Mouse (Mus musculus) embryonic fibroblast, embryonic 13.5 days (primary cell): ENCODE data around the gene Foxi3. TPM values are rescaled to one million over a fixed set of nuclear protein-coding genes. Genes with fewer than 3 reads are reported as not detected.

Experiments used
- H3K27ac ChIP-seq: 2 replicates; pipeline ENCODE4 v1.5.1; 2012; ENCODE audit warnings: low read length, control low read depth, inconsistent platforms; ENCODE audit not compliant: insufficient read depth
- H3K4me1 ChIP-seq: 2 replicates; pipeline ENCODE4 v1.6.1; 2011; ENCODE audit warnings: low read length; ENCODE audit not compliant: control insufficient read depth, insufficient read depth
- H3K4me3 ChIP-seq: 2 replicates; pipeline ENCODE4 v1.5.1; 2011; ENCODE audit warnings: mild to moderate bottlenecking, control low read depth, low read length; ENCODE audit not compliant: insufficient read depth
- CTCF ChIP-seq: IDR thresholded peaks from 2 replicates; pipeline ENCODE4 v1.5.1; 2011; ENCODE audit warnings: mild to moderate bottlenecking, control low read depth, low read length, moderate library complexity, borderline replicate concordance; ENCODE audit not compliant: insufficient read depth
- POLR2A ChIP-seq: IDR thresholded peaks from 2 replicates; pipeline ENCODE4 v1.6.1; 2011; ENCODE audit warnings: low read depth, mild to moderate bottlenecking, control low read depth, low read length, moderate library complexity
- polyA plus RNA-seq: library from polyadenylated mRNA; stranded (reverse); fragments of >200 nt; gene quantifications from 2 replicates; pipeline ENCODE4 v1.2.4, GENCODE M21; 2011; ENCODE audit warnings: low read depth; ENCODE audit not compliant: missing spikeins, insufficient read length

Foxi3 gene
- polyA plus RNA-seq, 1 experiment = not detected

GRCm38 (mm10) chr6:70986683-70987082, 30.4 kb downstream of the Foxi3 start:
- TF ChIP-seq POLR2A = no peak
- TF ChIP-seq CTCF = no peak
- no peak overlapping the region for H3K27ac ChIP-seq
- no peaks in the 10 kb centered on the region for H3K4me1 ChIP-seq
- no peak overlapping the region for H3K4me3 ChIP-seq

- H3K27ac ChIP-seq = no peak overlapping the region
- no peaks in the 10 kb centered on the region for H3K4me1 ChIP-seq
- H3K4me3 ChIP-seq = no peak overlapping the region
- TF ChIP-seq CTCF = no peak
- TF ChIP-seq POLR2A = no peak
These were observed 39.9 kb downstream of the Foxi3 start for GRCm38 (mm10) chr6:70996123-70996723.

- H3K4me3 ChIP-seq = no peak overlapping the region
- no peak overlapping the region for H3K27ac ChIP-seq
- no peak for TF ChIP-seq POLR2A
- TF ChIP-seq CTCF = no peak
- H3K4me1 ChIP-seq = no peaks in the 10 kb centered on the region
These were observed 46.3 kb downstream of the Foxi3 start for GRCm38 (mm10) chr6:71002656-71003055.

- Histone ChIP-seq H3K27ac (no peak overlapping the region), H3K4me3 (no peak overlapping the region), H3K4me1 (no peaks in the 10 kb centered on the region)
- TF ChIP-seq POLR2A = no peak
- no peak for TF ChIP-seq CTCF
These were observed 47.8 kb downstream of the Foxi3 start for GRCm38 (mm10) chr6:71004161-71004560.

Other genes with a start within 250 kb of the Foxi3 start
- gene Rpia, start 164.3 kb upstream of the Foxi3 start, polyA plus RNA-seq = 7.8 TPM in 2 replicates
- 21.7 and 23.8 TPM in 2 replicates for gene Eif2ak3, start 112.0 kb upstream of the Foxi3 start, polyA plus RNA-seq
- not detected in 2 replicates for gene Tex37, start 37.6 kb upstream of the Foxi3 start, polyA plus RNA-seq
- 4.4 and 6.1 TPM in 2 replicates for gene Thnsl2, start 187.9 kb downstream of the Foxi3 start, polyA plus RNA-seq
- not detected in 2 replicates for gene Fabp1, start 243.3 kb downstream of the Foxi3 start, polyA plus RNA-seq